Mouse (Mus musculus): Measurements from ENCODE around the gene Sirt4. TPM values are rescaled to one million over a fixed set of nuclear protein-coding genes. Genes with fewer than 3 reads are reported as not detected.
"Not testable (repeated sequence)": the region's sequence is repeated elsewhere in the genome, so short reads cannot be mapped to it uniquely, and the experiment has no call there.

The Sirt4 gene
- polyA plus RNA-seq, 1 experiment from 2014 or later = 6.1 TPM

DNA sequence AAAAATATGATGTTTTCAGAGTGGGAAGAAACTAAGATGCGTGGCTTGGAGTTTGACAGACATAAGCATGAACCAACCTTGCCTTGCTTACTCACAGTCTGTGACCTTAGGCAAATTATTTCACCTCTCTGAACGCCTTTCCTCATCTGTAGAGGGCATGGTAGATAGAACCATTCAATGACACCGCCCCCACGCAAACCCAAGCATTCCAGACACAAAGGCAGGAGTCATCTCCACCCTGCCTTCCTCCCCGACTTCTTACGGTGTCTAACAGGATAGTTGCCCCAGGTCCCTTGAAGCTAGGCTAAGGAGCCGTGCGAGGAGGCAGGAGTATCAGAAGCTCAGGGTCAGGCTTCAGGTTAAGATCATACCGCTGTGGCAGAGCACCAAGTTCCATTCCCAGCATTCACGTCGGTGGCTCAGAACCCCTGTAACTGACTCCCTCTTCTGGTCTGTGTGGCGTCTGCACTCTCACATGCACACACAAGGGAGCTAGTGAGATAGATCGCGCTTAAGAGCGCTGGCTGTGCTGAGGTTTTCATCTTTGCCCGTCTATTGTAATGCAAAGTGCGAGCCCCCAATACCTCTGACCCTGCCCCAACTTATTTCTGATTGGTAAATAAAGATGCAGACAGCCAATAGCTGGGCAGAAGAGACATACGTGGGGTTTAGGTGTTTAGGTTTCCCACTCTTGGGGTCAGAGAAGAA, 20.0 kb downstream of the Sirt4 start:
- no peak overlapping the region for H3K27ac ChIP-seq
- no peak for ATAC-seq (ENCODE audit: low read depth)
- no peak for DNase-seq
- no peak overlapping the region for H3K4me2 ChIP-seq
- no peaks in the 10 kb centered on the region for H3K9me3 ChIP-seq (replicated peaks)
- no peaks in the 10 kb centered on the region for H3K36me3 ChIP-seq
- H3K4me1 ChIP-seq (replicated peaks) = peaks cover 8% of the 10 kb centered on the region
- WGBS (ENCODE audit: insufficient replicate concordance) = 65% methylated on average over 18 of the region's 18 CpGs
- no peak overlapping the region for H3K9ac ChIP-seq
- no peak overlapping the region for H3K4me3 ChIP-seq (replicated peaks)
- 0 out of 2 replicates have a peak, but pooled peaks cover 3% of the 10 kb centered on the region for H3K27me3 ChIP-seq

DNA sequence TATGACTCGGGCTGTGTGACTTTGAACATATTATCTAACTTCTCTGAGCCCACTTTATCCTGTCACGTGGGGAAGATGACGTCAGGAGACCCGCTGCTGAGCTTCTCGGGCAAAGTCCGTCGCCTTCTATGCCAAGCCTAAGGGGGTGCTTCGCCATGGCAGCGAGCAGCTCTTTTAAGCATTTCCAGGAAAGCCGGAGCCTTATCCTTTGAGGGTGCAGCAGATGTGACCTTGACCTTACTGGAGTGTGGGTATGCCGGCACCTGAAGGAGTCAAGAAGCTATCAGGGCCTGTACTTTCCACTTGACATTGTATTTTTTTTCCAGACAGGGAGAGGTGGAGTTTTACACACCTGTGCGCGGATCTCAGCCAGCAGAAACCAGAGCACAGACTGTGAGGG, 25.6 kb downstream of the Sirt4 start:
- Histone ChIP-seq H3K27ac (no peak overlapping the region), H3K36me3 (no peaks in the 10 kb centered on the region), H3K27me3 (peaks cover 7% of the 10 kb centered on the region; the same call in 1 of the 2 replicates), H3K9ac (no peak overlapping the region), H3K4me3 (replicated peaks) (no peak overlapping the region), H3K4me2 (no peak overlapping the region), H3K9me3 (replicated peaks) (no peaks in the 10 kb centered on the region), H3K4me1 (replicated peaks) (no peaks in the 10 kb centered on the region)
- DNase-seq (no peak), ATAC-seq (ENCODE audit: low read depth) (no peak)
- WGBS (ENCODE audit: insufficient replicate concordance) = 55% methylated on average over 13 of the region's 13 CpGs

DNA sequence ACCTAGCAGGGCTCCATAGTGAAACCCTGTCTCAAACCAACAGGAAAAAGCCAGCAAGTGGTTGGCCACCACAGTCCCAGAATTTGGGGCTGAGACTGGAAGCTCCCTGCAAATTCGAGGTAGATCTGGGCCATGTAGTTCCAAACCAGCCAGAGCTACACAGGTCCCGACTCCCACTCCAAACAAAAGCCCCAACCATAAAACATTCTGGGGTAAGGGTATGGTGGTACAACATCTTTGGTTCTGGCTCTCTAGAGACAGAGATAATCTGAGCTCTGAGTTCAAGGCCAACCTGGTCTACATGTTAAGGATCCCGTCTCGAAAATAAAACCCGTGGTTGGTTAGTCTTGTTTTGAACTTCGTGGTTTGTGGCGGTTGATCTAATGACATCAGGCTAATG, 28.7 kb downstream of the Sirt4 start:
- H3K9ac ChIP-seq = no peak overlapping the region
- H3K4me2 ChIP-seq = no peak overlapping the region
- no peak overlapping the region for H3K27ac ChIP-seq
- ATAC-seq (ENCODE audit: low read depth) (no peak), DNase-seq (no peak)
- peaks cover 7% of the 10 kb centered on the region; the same call in 1 of the 2 replicates for H3K27me3 ChIP-seq
- WGBS (ENCODE audit: insufficient replicate concordance) = 52% methylated on average over 7 of the region's 7 CpGs
- H3K9me3 ChIP-seq (replicated peaks) = no peaks in the 10 kb centered on the region
- H3K4me1 ChIP-seq (replicated peaks) = peaks cover under 1% of the 10 kb centered on the region; the same call in 1 of the 2 replicates
- no peaks in the 10 kb centered on the region for H3K36me3 ChIP-seq
- H3K4me3 ChIP-seq (replicated peaks) = no peak overlapping the region

DNA sequence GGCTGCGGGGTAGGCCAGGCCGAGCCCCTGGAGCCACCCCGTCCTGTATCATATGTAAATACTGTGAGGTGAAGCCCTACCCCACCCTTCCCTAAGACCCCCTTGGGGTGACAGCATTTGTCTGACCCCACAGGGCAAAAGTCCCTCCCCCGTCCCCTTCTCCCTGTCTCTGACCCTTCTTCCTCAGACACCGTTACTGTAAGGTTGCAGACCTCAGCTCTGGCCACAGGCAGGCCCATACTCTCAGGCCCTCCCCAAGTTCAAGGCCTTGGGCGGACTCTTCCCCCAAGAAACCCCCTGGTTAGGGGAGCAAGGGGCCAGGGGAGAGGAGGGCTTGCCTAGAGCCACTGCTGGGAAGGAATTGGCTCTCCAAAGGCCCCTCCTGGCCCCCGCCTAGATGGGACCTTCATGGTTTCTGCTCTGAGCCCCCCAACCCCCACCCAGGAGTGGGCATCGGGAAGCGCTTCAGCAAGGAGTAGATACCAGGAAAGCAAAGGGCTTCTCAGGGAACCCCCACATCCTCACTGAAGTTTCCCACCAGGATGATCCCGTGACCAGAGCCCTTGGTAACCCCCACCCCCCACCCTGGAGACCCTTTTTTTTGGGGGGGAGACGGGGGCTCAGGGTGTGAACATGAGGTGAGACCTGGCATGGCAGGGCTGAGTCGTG, 30.0 kb downstream of the Sirt4 start:
- Histone ChIP-seq H3K9ac (no peak overlapping the region), H3K4me1 (replicated peaks) (peaks cover 8% of the 10 kb centered on the region; the same call in 1 of the 2 replicates), H3K27ac (no peak overlapping the region), H3K27me3 (peaks cover 7% of the 10 kb centered on the region; the same call in 1 of the 2 replicates), H3K9me3 (replicated peaks) (no peaks in the 10 kb centered on the region), H3K36me3 (no peaks in the 10 kb centered on the region), H3K4me3 (replicated peaks) (no peak overlapping the region), H3K4me2 (no peak overlapping the region)
- ATAC-seq (ENCODE audit: low read depth) = no peak
- DNase-seq = no peak
- whole genome bisulfite sequencing (ENCODE audit: insufficient replicate concordance) = 61% methylated on average over 12 of the region's 12 CpGs

DNA sequence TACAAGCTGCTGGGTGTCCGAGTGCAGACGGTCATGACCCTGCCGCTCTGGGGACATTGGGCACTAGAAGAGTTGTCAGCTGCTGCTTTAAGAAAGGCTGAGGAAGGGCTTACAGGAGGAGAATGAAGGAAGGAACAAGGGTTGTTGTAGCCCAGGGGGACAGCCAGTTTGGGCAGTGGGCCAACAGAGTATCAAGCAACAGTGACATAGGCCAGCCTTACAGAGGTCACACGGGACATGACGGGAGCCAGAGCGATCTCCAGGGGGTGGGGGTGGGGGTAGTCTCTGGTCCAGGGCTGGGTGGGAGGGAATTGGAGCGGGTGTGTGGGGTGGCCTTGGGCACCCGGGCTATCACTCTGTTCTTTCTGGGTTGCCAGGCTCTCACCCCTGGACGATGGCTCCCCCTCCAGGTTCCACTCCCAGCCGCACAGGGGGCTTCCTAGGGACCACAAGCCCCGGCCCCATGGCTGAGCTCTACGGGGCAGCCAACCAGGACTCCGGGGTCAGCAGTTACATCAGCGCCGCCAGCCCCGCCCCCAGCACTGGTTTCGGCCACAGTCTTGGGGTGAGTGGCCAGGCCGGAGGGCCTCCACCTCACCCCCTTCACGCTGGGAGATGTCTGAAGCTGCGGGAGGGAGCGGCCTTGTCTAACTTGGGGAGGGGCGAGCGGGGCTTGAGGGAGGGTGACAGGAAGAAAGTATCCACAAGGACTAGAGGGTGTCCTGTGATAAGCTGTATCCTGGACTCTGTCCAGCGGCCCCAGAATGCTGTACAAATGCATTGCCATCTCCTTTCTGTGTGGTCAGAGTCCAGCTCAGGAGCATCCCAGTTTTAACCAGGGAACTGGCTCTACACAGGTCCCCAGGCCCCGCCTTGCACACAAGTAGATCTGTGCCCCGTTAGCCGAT, 33.9 kb downstream of the Sirt4 start:
- Histone ChIP-seq H3K27me3 (no peaks in the 10 kb centered on the region; the same call in 1 of the 2 replicates), H3K4me2 (no peak overlapping the region), H3K27ac (no peak overlapping the region), H3K36me3 (no peaks in the 10 kb centered on the region), H3K4me1 (replicated peaks) (peaks cover 8% of the 10 kb centered on the region; the same call in 1 of the 2 replicates), H3K9ac (no peak overlapping the region), H3K4me3 (replicated peaks) (no peak overlapping the region), H3K9me3 (replicated peaks) (no peaks in the 10 kb centered on the region)
- no peak for DNase-seq
- ATAC-seq (ENCODE audit: low read depth) = 0 out of 2 replicates have a peak, but pooled peaks have one; percentile 20
- 73% methylated on average over 27 of the region's 27 CpGs for WGBS (ENCODE audit: insufficient replicate concordance)

DNA sequence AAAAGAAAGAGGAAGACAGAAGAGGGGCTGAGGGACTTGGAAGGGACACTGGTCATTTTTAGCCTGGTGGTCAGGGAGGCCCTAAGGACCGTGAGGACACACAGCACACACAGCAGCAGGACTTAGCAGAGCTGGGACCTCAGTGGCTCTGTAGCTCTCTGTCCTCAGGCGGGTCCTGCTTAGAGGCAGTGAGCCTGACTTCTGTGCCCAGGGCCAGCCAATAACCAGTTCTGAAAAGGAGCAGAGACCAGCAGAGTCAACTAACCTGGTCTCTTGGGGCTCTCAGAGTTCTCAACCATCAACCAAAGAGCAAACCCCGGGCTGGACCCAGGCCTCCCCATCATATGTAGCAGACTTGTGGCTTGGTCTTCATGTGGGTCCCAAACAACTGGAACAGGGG, 35.3 kb downstream of the Sirt4 start:
- Histone ChIP-seq H3K4me1 (replicated peaks) (peaks cover 8% of the 10 kb centered on the region; the same call in 1 of the 2 replicates), H3K27ac (no peak overlapping the region), H3K9ac (no peak overlapping the region), H3K4me2 (no peak overlapping the region), H3K9me3 (replicated peaks) (no peaks in the 10 kb centered on the region), H3K27me3 (no peaks in the 10 kb centered on the region; the same call in 1 of the 2 replicates), H3K36me3 (no peaks in the 10 kb centered on the region), H3K4me3 (replicated peaks) (no peak overlapping the region)
- DNase-seq (no peak), ATAC-seq (ENCODE audit: low read depth) (no peak)
- 55% methylated on average over 3 of the region's 3 CpGs for WGBS (ENCODE audit: insufficient replicate concordance)

DNA sequence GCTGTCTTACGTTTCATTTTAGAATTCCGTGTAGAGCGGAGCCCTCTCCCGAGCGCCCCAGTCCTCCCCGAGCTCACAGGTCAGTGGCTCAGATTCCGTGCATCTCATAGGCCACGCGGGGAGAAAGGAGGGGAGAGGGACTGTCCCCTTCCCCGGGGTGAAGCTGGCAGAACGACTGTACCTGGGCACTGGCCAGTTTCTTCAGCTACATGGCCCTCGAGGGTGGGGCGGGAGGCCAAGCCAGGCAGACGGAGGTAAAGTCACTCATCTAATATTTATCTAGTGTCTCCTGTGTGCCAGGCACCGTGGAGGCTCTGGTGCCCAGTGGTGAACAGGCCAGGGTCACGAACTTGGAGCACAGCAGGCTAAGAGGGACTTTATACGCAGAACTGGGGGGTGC, 37.4 kb downstream of the Sirt4 start:
- DNase-seq = no peak
- H3K9ac ChIP-seq = no peak overlapping the region
- ATAC-seq (ENCODE audit: low read depth) = no peak
- no peak overlapping the region for H3K27ac ChIP-seq
- 75% methylated on average over 17 of the region's 17 CpGs for WGBS (ENCODE audit: insufficient replicate concordance)
- no peaks in the 10 kb centered on the region; the same call in 1 of the 2 replicates for H3K27me3 ChIP-seq
- H3K36me3 ChIP-seq = 0 out of 2 replicates have a peak, but pooled peaks cover 2% of the 10 kb centered on the region
- H3K4me2 ChIP-seq = no peak overlapping the region
- peaks cover 8% of the 10 kb centered on the region; the same call in 1 of the 2 replicates for H3K4me1 ChIP-seq (replicated peaks)
- H3K9me3 ChIP-seq (replicated peaks) = no peaks in the 10 kb centered on the region
- no peak overlapping the region for H3K4me3 ChIP-seq (replicated peaks)

DNA sequence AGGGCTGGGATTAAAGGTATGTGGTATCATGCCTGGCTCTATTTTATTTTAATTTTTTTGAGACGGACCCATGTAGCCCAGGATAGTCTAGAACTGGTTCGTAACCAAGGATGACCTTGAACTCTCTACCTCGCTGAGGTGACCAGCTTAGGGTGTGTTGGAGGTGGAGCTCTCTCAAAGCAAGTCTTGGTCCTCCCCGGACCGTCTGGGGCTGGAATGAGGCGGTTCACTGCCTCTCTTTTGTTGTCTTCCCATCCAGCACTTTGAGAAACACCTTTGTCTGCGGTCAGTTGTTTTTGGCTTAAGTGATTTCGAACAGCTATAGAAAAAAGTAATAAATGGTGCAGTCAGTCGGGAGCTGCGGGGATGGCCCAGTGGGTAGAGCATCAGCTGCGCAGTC, 40.4 kb downstream of the Sirt4 start:
- peaks cover 5% of the 10 kb centered on the region; the same call in 1 of the 2 replicates for H3K27me3 ChIP-seq
- 0 out of 2 replicates have a peak, but pooled peaks cover 2% of the 10 kb centered on the region for H3K36me3 ChIP-seq
- no peak overlapping the region for H3K27ac ChIP-seq
- 76% methylated on average over 11 of the region's 11 CpGs for WGBS (ENCODE audit: insufficient replicate concordance)
- no peak overlapping the region for H3K4me3 ChIP-seq (replicated peaks)
- no peaks in the 10 kb centered on the region; the same call in 1 of the 2 replicates for H3K4me1 ChIP-seq (replicated peaks)
- no peak overlapping the region for H3K9ac ChIP-seq
- DNase-seq = no peak
- ATAC-seq (ENCODE audit: low read depth) = no peak
- H3K4me2 ChIP-seq = no peak overlapping the region
- H3K9me3 ChIP-seq (replicated peaks) = no peaks in the 10 kb centered on the region

DNA sequence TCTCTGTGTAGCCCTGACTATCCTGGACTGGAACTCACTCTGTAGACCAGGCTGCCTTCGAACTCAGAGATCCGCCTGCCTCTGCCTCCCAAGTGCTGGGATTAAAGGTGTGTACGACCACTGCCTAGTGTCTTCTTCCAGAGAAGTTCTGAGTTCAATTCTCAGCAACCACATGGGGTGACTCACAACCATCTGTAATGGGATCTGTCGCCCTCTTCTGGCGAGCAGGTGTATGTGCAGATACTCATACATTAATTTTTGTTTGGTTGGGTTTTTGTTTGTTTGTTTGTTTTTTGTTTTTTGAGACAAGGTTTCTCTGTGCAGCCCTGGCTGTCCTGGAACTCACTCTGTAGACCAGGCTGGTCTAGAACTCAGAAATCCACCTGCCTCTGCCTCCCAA, 41.9 kb downstream of the Sirt4 start:
- WGBS (ENCODE audit: insufficient replicate concordance) = 44% methylated on average over 5 of the region's 5 CpGs
- H3K4me1 ChIP-seq (replicated peaks); H3K9ac ChIP-seq; H3K9me3 ChIP-seq (replicated peaks); H3K36me3 ChIP-seq; ATAC-seq (ENCODE audit: low read depth); H3K4me2 ChIP-seq; H3K4me3 ChIP-seq (replicated peaks); H3K27ac ChIP-seq: not testable (repeated sequence)
- peak; percentile 17 for DNase-seq
- H3K27me3 ChIP-seq = peaks cover 19% of the 10 kb centered on the region

DNA sequence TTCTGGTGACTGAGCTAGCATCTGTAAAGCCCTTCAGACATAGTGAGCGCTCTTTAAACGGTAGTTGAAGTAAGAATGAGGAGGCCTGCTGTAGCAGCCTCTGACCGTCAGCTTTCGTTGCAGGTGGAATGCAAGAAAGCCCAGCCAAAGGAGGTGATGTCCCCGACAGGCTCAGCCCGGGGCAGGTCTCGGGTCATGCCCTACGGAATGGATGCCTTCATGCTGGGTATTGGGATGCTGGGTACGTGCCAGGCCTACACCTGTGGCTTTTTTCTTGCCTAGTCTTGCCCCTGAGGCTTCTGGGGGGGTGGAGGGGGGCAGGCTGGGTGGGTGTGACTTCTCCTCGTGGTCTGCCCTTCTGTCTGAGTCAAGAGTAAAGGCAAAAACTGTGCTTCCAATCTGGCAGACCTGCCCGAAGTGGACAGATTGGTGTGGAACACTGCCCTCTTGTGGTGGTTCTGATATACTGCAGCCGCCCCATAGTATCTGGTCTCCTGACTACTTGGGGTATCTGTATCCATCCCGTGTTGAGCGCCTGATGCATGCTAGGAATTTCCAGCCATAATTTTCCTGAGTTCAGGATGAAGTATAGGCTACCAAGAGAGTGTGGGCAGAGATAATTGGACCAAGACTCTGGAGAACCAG, 43.2 kb downstream of the Sirt4 start:
- DNase-seq = peak; percentile 49
- Histone ChIP-seq H3K9me3 (replicated peaks) (no peaks in the 10 kb centered on the region), H3K4me2 (no peak overlapping the region), H3K4me3 (replicated peaks) (no peak overlapping the region), H3K4me1 (replicated peaks) (0 out of 2 replicates have a peak, but pooled peaks cover 6% of the 10 kb centered on the region), H3K27me3 (peaks cover 33% of the 10 kb centered on the region), H3K36me3 (0 out of 2 replicates have a peak, but pooled peaks cover 2% of the 10 kb centered on the region), H3K27ac (no peak overlapping the region), H3K9ac (no peak overlapping the region)
- 45% methylated on average over 14 of the region's 14 CpGs for WGBS (ENCODE audit: insufficient replicate concordance)
- no peak for ATAC-seq (ENCODE audit: low read depth)

Measured in liver, embryonic 13.5 days (tissue).